Mouse (Mus musculus) stomach, postnatal 0 days (tissue): Measurements from ENCODE around the gene Ovol1.

Experiments used
- CTCF ChIP-seq: IDR thresholded peaks from 2 replicates; pipeline ENCODE4 v1.5.1; 2016; ENCODE audit warnings: antibody characterized with exemption, low read depth, mild to moderate bottlenecking, moderate library complexity
- EP300 ChIP-seq: optimal IDR thresholded peaks from 2 replicates; pipeline ENCODE3; 2016; ENCODE audit warnings: antibody characterized with exemption

- TF ChIP-seq CTCF = no peak
- no peak for TF ChIP-seq EP300
Measured at GRCm38 (mm10) chr19:5500330-5500875, 60.0 kb downstream of the Ovol1 start.
